Mouse (Mus musculus): ENCODE results near the gene Fcgrt.

The Fcgrt gene

GRCm38 (mm10) chr7:45048001-45048890, 55.4 kb downstream of the Fcgrt start:
- no peak for TF ChIP-seq GATA4 (IDR thresholded peaks at IDR 0.05; ENCODE audit: insufficient replicate concordance, low read length)

- no peak for TF ChIP-seq GATA4 (IDR thresholded peaks at IDR 0.05; ENCODE audit: insufficient replicate concordance, low read length)
Observed at GRCm38 (mm10) chr7:45047491-45047890, 56.2 kb downstream of the Fcgrt start.

GRCm38 (mm10) chr7:45046853-45047350, 56.7 kb downstream of the Fcgrt start:
- no peak for TF ChIP-seq GATA4 (IDR thresholded peaks at IDR 0.05; ENCODE audit: insufficient replicate concordance, low read length)

- TF ChIP-seq GATA4 (IDR thresholded peaks at IDR 0.05; ENCODE audit: insufficient replicate concordance, low read length) = no peak
Observed at GRCm38 (mm10) chr7:45045741-45046140, 57.9 kb downstream of the Fcgrt start.

- no peak for TF ChIP-seq GATA4 (IDR thresholded peaks at IDR 0.05; ENCODE audit: insufficient replicate concordance, low read length)
Observed at GRCm38 (mm10) chr7:45043307-45043706, 60.3 kb downstream of the Fcgrt start.

Measured in liver, adult (tissue).